ENCODE assay signal across 8 mouse cellular contexts in the genomic region with DNA sequence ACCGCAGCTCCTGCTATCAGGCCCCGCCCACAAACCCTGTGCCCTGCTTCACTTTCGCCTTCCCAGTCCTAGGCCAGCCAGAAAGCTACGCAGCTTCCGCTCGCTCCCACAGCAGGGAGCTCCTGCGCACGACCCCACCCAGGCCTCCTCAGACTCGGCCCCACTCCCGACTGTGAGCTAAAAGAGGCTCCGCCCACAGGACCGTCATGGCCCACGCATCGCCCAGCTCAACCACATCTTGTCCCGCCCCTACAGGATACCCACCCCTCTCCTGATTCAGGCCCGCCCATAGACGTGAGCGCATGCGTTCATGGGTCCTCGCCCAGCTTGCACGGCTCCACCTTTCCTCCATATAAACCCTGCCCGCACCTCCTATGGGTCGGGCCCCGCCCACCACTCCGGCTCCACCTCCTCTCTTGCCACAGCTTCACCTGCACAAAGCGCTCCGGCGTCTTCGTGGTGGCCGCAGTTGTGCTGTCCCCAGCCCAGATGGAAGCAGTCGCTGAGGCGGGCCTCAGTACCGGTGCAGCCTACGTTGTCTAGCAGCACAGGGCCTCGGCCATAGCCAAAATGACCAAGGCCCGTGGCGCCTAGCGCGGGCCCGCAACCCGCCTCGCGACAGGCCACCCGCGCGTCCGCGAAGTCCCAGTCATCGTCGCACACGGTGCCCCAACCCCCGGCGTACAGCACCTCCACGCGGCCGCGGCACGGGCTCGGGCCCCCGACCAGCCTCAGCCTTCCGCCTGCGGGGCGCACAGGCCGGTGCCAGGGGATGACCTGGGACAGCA. TPM values are rescaled to one million over a fixed set of nuclear protein-coding genes. Genes with fewer than 3 reads are reported as not detected.
A peak's percentile ranks its signal among the peaks of the same experiment; 100 is the strongest.
DNase-seq lines count a peak whose midpoint lies in the region; ATAC-seq and TF ChIP-seq lines count a peak whose summit lies in the region.

No protein-coding gene starts in this region.

- no peaks in the 10 kb centered on the region for H3K9me3 ChIP-seq in CH12.LX (replicated peaks; ENCODE audit: low read length)
- no peaks in the 10 kb centered on the region for H3K9me3 ChIP-seq in forebrain, embryonic 11.5 days (ENCODE audit: control insufficient read depth, low read length)
- no peaks in the 10 kb centered on the region for H3K9me3 ChIP-seq in heart, embryonic 16.5 days (replicated peaks; ENCODE audit: control insufficient read depth, low read length)
- H3K9me3 ChIP-seq in liver, embryonic 15.5 days (replicated peaks): no peaks in the 10 kb centered on the region
- H3K9me3 ChIP-seq in neural tube, embryonic 12.5 days: no peaks in the 10 kb centered on the region

- TF ChIP-seq RAD21 in CH12.LX (IDR thresholded peaks at IDR 0.05; ENCODE audit: low read depth, low read length): no peak; the same call in 1 of the 2 replicates

- dilution Hi-C loops in CH12.LX (cut with MboI; ENCODE audit: extremely low pct_ligation_motif_present, extremely low pct_unique_long_range_greater_than_20kb, low sequenced_read_pairs): no loop called here

- peak in 1 of 2 experiments; percentile 16; a peak in 2 of 4 replicates for TF ChIP-seq CTCF in CH12.LX (conservative IDR thresholded peaks at IDR 0.05 in 1 of 2, IDR thresholded peaks at IDR 0.05 in 1 of 2; ENCODE audit: low read depth in 2 of 2, low read length in 2 of 2)

- H3K79me2 ChIP-seq in CH12.LX (replicated peaks; ENCODE audit: control insufficient read depth, extremely low read depth, insufficient read depth, poor library complexity, severe bottlenecking): no peaks in the 10 kb centered on the region

- peak; percentile 82 for TF ChIP-seq POLR2A in CH12.LX (IDR thresholded peaks at IDR 0.05; ENCODE audit: low read depth, low read length)

- H3K27ac ChIP-seq in CH12.LX (ENCODE audit: insufficient read depth, low read depth): peak overlapping the region; percentile 67
- peak overlapping the region; percentile 92 for H3K27ac ChIP-seq in forebrain, embryonic 11.5 days (ENCODE audit: low read depth, low read length)
- peak overlapping the region; percentile 98 for H3K27ac ChIP-seq in heart, embryonic 16.5 days (ENCODE audit: low read length)
- peak overlapping the region; percentile 100 for H3K27ac ChIP-seq in liver, embryonic 15.5 days (replicated peaks)
- H3K27ac ChIP-seq in neural tube, embryonic 12.5 days: peak overlapping the region; percentile 94

- peaks cover 16 to 34% of the 10 kb centered on the region in 2 experiments for H3K4me1 ChIP-seq in CH12.LX (ENCODE audit: control insufficient read depth in 1 of 2, insufficient read depth in 2 of 2)
- H3K4me1 ChIP-seq in forebrain, embryonic 11.5 days (replicated peaks; ENCODE audit: control insufficient read depth, insufficient read depth, low read length): peaks cover 7% of the 10 kb centered on the region; the same call in 1 of the 2 replicates
- peaks cover 12% of the 10 kb centered on the region for H3K4me1 ChIP-seq in heart, embryonic 16.5 days (ENCODE audit: control insufficient read depth, insufficient read depth, low read length)
- peaks cover 61% of the 10 kb centered on the region for H3K4me1 ChIP-seq in liver, embryonic 15.5 days (replicated peaks)
- H3K4me1 ChIP-seq in neural tube, embryonic 12.5 days: peaks cover 11% of the 10 kb centered on the region

- peaks cover 10% of the 10 kb centered on the region for H3K27me3 ChIP-seq in CH12.LX (replicated peaks)
- peaks cover 2% of the 10 kb centered on the region; the same call in 1 of the 2 replicates for H3K27me3 ChIP-seq in forebrain, embryonic 11.5 days (ENCODE audit: control insufficient read depth, insufficient read depth, low read length)
- H3K27me3 ChIP-seq in heart, embryonic 16.5 days (ENCODE audit: control insufficient read depth, insufficient read depth, low read length): no peaks in the 10 kb centered on the region
- peaks cover 10% of the 10 kb centered on the region; the same call in 1 of the 2 replicates for H3K27me3 ChIP-seq in liver, embryonic 15.5 days
- no peaks in the 10 kb centered on the region; the same call in 1 of the 2 replicates for H3K27me3 ChIP-seq in neural tube, embryonic 12.5 days (replicated peaks)

- in situ Hi-C loops in CH12.LX (cut with MboI; ENCODE audit: low pct_ligation_motif_present, low pct_unique_long_range_greater_than_20kb, low sequenced_read_pairs): loop anchor here (5.0 kb wide), 1 partner anchor 55 kb away; no protein-coding TSS in a partner anchor

- peak; percentile 99 for DNase-seq in CH12.LX (ENCODE audit: extremely low read depth)
- DNase-seq in c-Kit-positive CD71-positive TER-119-negative erythroid progenitor cells, embryonic 14.5 days (ENCODE audit: low read depth): peak; percentile 98
- peak; percentile 98 for DNase-seq in forebrain, embryonic 11.5 days (ENCODE audit: low spot score)
- peak; percentile 99 to 100 for DNase-seq in kidney, postnatal 36 days
- peak; percentile 99 for DNase-seq in telencephalon, adult 2 months (ENCODE audit: low read depth, low spot score)

- H3K9ac ChIP-seq in CH12.LX (ENCODE audit: insufficient read depth, low read depth): peak overlapping the region; percentile 39
- H3K9ac ChIP-seq in forebrain, embryonic 11.5 days (ENCODE audit: low read length): peak overlapping the region; percentile 86
- H3K9ac ChIP-seq in heart, embryonic 16.5 days (ENCODE audit: low read length): peak overlapping the region; percentile 93
- H3K9ac ChIP-seq in liver, embryonic 15.5 days: peak overlapping the region; percentile 86
- peak overlapping the region; percentile 89 for H3K9ac ChIP-seq in neural tube, embryonic 12.5 days

- peak overlapping the region; percentile 28 to 68 (median 52) for H3K4me3 ChIP-seq in CH12.LX (replicated peaks in 1 of 3; ENCODE audit: low read depth in 2 of 3, low read length in 2 of 3, poor library complexity in 1 of 3)
- peak overlapping the region; percentile 55 for H3K4me3 ChIP-seq in forebrain, embryonic 11.5 days (ENCODE audit: low read depth, low read length)
- peak overlapping the region; percentile 64 for H3K4me3 ChIP-seq in heart, embryonic 16.5 days (ENCODE audit: low read length)
- peak overlapping the region; percentile 72 for H3K4me3 ChIP-seq in liver, embryonic 15.5 days (replicated peaks)
- H3K4me3 ChIP-seq in neural tube, embryonic 12.5 days: peak overlapping the region; percentile 58

- H3K4me2 ChIP-seq in CH12.LX (ENCODE audit: insufficient read depth, low read depth, poor library complexity, severe bottlenecking): peak overlapping the region; percentile 55
- H3K4me2 ChIP-seq in forebrain, embryonic 11.5 days (ENCODE audit: low read depth, low read length, severe bottlenecking): peak overlapping the region; percentile 99
- peak overlapping the region; percentile 92 for H3K4me2 ChIP-seq in heart, embryonic 16.5 days (ENCODE audit: low read depth, low read length)
- H3K4me2 ChIP-seq in liver, embryonic 15.5 days: peak overlapping the region; percentile 100
- peak overlapping the region; percentile 96 for H3K4me2 ChIP-seq in neural tube, embryonic 12.5 days (replicated peaks)

- WGBS in forebrain, embryonic 11.5 days: 1% methylated on average over 64 of the region's 64 CpGs
- WGBS in heart, embryonic 16.5 days: under 1% methylated on average over 64 of the region's 64 CpGs
- WGBS in liver, embryonic 15.5 days (ENCODE audit: insufficient replicate concordance): under 1% methylated on average over 64 of the region's 64 CpGs
- WGBS in neural tube, embryonic 12.5 days: under 1% methylated on average over 64 of the region's 64 CpGs

- no peak for TF ChIP-seq EP300 in CH12.LX (IDR thresholded peaks at IDR 0.05; ENCODE audit: low read length)

- peak; percentile 96 for ATAC-seq in forebrain, embryonic 11.5 days (replicated peaks; ENCODE audit: low FRiP score)
- ATAC-seq in heart, embryonic 16.5 days (replicated peaks; ENCODE audit: extremely low read depth, insufficient read depth, low FRiP score): peak; percentile 93
- ATAC-seq in liver, embryonic 15.5 days (ENCODE audit: insufficient read depth): peak; percentile 92
- ATAC-seq in neural tube, embryonic 12.5 days (ENCODE audit: low FRiP score, low read depth): peak; percentile 95

- H3K36me3 ChIP-seq in CH12.LX (replicated peaks in 1 of 2; ENCODE audit: control insufficient read depth in 1 of 2, insufficient read depth in 1 of 2, low read length in 1 of 2): peaks cover 0 to 7% of the 10 kb centered on the region in 2 experiments
- no peaks in the 10 kb centered on the region for H3K36me3 ChIP-seq in forebrain, embryonic 11.5 days (ENCODE audit: control insufficient read depth, insufficient read depth, low read length)
- no peaks in the 10 kb centered on the region for H3K36me3 ChIP-seq in heart, embryonic 16.5 days (ENCODE audit: control insufficient read depth, insufficient read depth)
- H3K36me3 ChIP-seq in liver, embryonic 15.5 days (replicated peaks): no peaks in the 10 kb centered on the region
- H3K36me3 ChIP-seq in neural tube, embryonic 12.5 days: no peaks in the 10 kb centered on the region

RNA-seq across cellular contexts. Expression of a gene that starts 11.6 kb away (rescaled TPM):
- total RNA-seq in CH12.LX (2012; rRNA removed): 1.7 and 2.0 TPM in 2 replicates
- total RNA-seq in CH12.LX (2014; rRNA removed): 1.8 and 2.9 TPM in 2 replicates
- polyA plus RNA-seq in CH12.LX (2012; ENCODE audit: insufficient read length, low read depth): 1.8 and 1.9 TPM in 2 replicates
- 1.2 and 1.5 TPM in 2 replicates for polyA plus RNA-seq in forebrain, embryonic 11.5 days (2014; fragmentation: Nextera tagmentation; extraction: Ambion mirVana)
- 0.45 and 0.91 TPM in 2 replicates for polyA plus RNA-seq in heart, embryonic 16.5 days (2015; fragmentation: Nextera tagmentation; extraction: Ambion mirVana)
- 1.6 and 1.8 TPM in 2 replicates for polyA plus RNA-seq in liver, embryonic 15.5 days (2015; fragmentation: Nextera tagmentation; extraction: Ambion mirVana)
- 1.4 and 1.7 TPM in 2 replicates for polyA plus RNA-seq in neural tube, embryonic 12.5 days (2016; fragmentation: Nextera tagmentation; extraction: Ambion mirVana)

RNA-seq across cellular contexts. Expression of a gene that starts 17.2 kb away (rescaled TPM):
- total RNA-seq in CH12.LX (2012; rRNA removed) (0.13 TPM in 1 of 2 replicates, not detected in the other), CH12.LX (2014; rRNA removed) (not detected in 2 replicates)
- polyA plus RNA-seq in CH12.LX (2012; ENCODE audit: insufficient read length, low read depth): not detected in 2 replicates
- polyA plus RNA-seq in forebrain, embryonic 11.5 days (2014; fragmentation: Nextera tagmentation; extraction: Ambion mirVana): not detected in 2 replicates
- not detected in 2 replicates for polyA plus RNA-seq in heart, embryonic 16.5 days (2015; fragmentation: Nextera tagmentation; extraction: Ambion mirVana)
- not detected in 2 replicates for polyA plus RNA-seq in liver, embryonic 15.5 days (2015; fragmentation: Nextera tagmentation; extraction: Ambion mirVana)
- polyA plus RNA-seq in neural tube, embryonic 12.5 days (2016; fragmentation: Nextera tagmentation; extraction: Ambion mirVana): 0.15 TPM in 1 of 2 replicates, not detected in the other

RNA-seq across cellular contexts. Expression of a gene that starts 28.3 kb away (rescaled TPM):
- 77.3 and 89.2 TPM in 2 replicates for total RNA-seq in CH12.LX (2012; rRNA removed)
- 46.4 and 55.3 TPM in 2 replicates for total RNA-seq in CH12.LX (2014; rRNA removed)
- 233 and 239 TPM in 2 replicates for polyA plus RNA-seq in CH12.LX (2012; ENCODE audit: insufficient read length, low read depth)
- polyA plus RNA-seq in forebrain, embryonic 11.5 days (2014; fragmentation: Nextera tagmentation; extraction: Ambion mirVana): 147 and 161 TPM in 2 replicates
- 167 and 202 TPM in 2 replicates for polyA plus RNA-seq in heart, embryonic 16.5 days (2015; fragmentation: Nextera tagmentation; extraction: Ambion mirVana)
- polyA plus RNA-seq in liver, embryonic 15.5 days (2015; fragmentation: Nextera tagmentation; extraction: Ambion mirVana): 60.9 and 65.4 TPM in 2 replicates
- 516 and 524 TPM in 2 replicates for polyA plus RNA-seq in neural tube, embryonic 12.5 days (2016; fragmentation: Nextera tagmentation; extraction: Ambion mirVana)

RNA-seq across cellular contexts. Expression of a gene that starts 31.9 kb away (rescaled TPM):
- total RNA-seq in CH12.LX (2012; rRNA removed) (20.4 and 22.0 TPM in 2 replicates), CH12.LX (2014; rRNA removed) (14.0 and 16.0 TPM in 2 replicates)
- polyA plus RNA-seq in CH12.LX (2012; ENCODE audit: insufficient read length, low read depth): 35.1 and 43.7 TPM in 2 replicates
- 35.4 and 37.0 TPM in 2 replicates for polyA plus RNA-seq in forebrain, embryonic 11.5 days (2014; fragmentation: Nextera tagmentation; extraction: Ambion mirVana)
- 21.8 and 22.5 TPM in 2 replicates for polyA plus RNA-seq in heart, embryonic 16.5 days (2015; fragmentation: Nextera tagmentation; extraction: Ambion mirVana)
- 6.7 and 6.9 TPM in 2 replicates for polyA plus RNA-seq in liver, embryonic 15.5 days (2015; fragmentation: Nextera tagmentation; extraction: Ambion mirVana)
- 29.5 and 31.7 TPM in 2 replicates for polyA plus RNA-seq in neural tube, embryonic 12.5 days (2016; fragmentation: Nextera tagmentation; extraction: Ambion mirVana)

Comparison
In these comparisons a context has a peak if more than half of its experiments do, and no peak if none do; other contexts are left out.
1. Peak in every context shown above with its lines: DNase-seq, ATAC-seq, H3K4me3 ChIP-seq and H3K27ac ChIP-seq.
2. H3K9ac ChIP-seq: peak in every context shown above with its lines; median percentile 93 in heart, embryonic 16.5 days; 89 in neural tube, embryonic 12.5 days; 86 in forebrain, embryonic 11.5 days; 86 in liver, embryonic 15.5 days; 39 in CH12.LX.